9 mouse cellular contexts compared by ENCODE assay signal in genomic region chrX:53676943-53677342, GRCm38 (mm10). TPM values are rescaled to one million over a fixed set of nuclear protein-coding genes. Genes with fewer than 3 reads are reported as not detected.
DNase-seq lines count a peak whose midpoint lies in the region; ATAC-seq and TF ChIP-seq lines count a peak whose summit lies in the region.
"Not testable (repeated sequence)": the region's sequence is repeated elsewhere in the genome, so short reads cannot be mapped to it uniquely, and the experiment has no call there.
"Had no signal": no experiment of that assay in that cellular context is flagged by ENCODE, and none has a peak within 500 bp of the region (broad histone marks: within the 10 kb centered on the region; RNA-seq: fewer than 3 reads in every experiment).

No protein-coding gene starts in this region.

- not testable (repeated sequence) for H3K27me3 ChIP-seq in cerebellum, adult 2 months (ENCODE audit: control insufficient read depth, insufficient read depth, low read length); liver, postnatal 0 days (ENCODE audit: insufficient read depth, low read length); stomach, postnatal 0 days (ENCODE audit: control insufficient read depth, insufficient read depth, low read length)

- not testable (repeated sequence) for H3K36me3 ChIP-seq in liver, postnatal 0 days (replicated peaks; ENCODE audit: insufficient read depth, low read length); stomach, postnatal 0 days (ENCODE audit: control insufficient read depth, insufficient read depth, low read length)

- H3K9me3 ChIP-seq in liver, postnatal 0 days (ENCODE audit: low read length); stomach, postnatal 0 days (ENCODE audit: control insufficient read depth, low read length): not testable (repeated sequence)

- not testable (repeated sequence) for ATAC-seq in liver, postnatal 0 days; stomach, postnatal 0 days (ENCODE audit: low FRiP score, low TSS enrichment)

- not testable (repeated sequence) for H3K4me3 ChIP-seq in cerebellum, adult 2 months (replicated peaks; ENCODE audit: insufficient read depth, low read depth, low read length); liver, postnatal 0 days (ENCODE audit: low read depth, low read length); stomach, postnatal 0 days (ENCODE audit: low read depth, low read length)

- H3K27ac ChIP-seq in cerebellum, adult 2 months (ENCODE audit: insufficient read depth, low read length); liver, postnatal 0 days (ENCODE audit: low read depth); stomach, postnatal 0 days (replicated peaks): not testable (repeated sequence)

- peak; percentile 4 for DNase-seq in CD4-positive, CD25-positive, alpha-beta regulatory T cell, adult 2 months (ENCODE audit: low read depth, low spot score)
- peak; percentile 53 to 75 for DNase-seq in cerebellum, adult 2 months
- peak; percentile 14 to 48 for DNase-seq in frontal cortex, postnatal 10 days (ENCODE audit: low spot score in 2 of 2)
- DNase-seq in heart, postnatal 4 days, result peak; percentile 67
- peak; percentile 43 to 87 for DNase-seq in layer of hippocampus, adult 18-20 months (ENCODE audit: low spot score in 2 of 2)
- DNase-seq in liver, postnatal 0 days; stomach, postnatal 0 days (ENCODE audit: low spot score): not testable (repeated sequence)
- DNase-seq in natural killer cell, adult 2 months (ENCODE audit: low spot score in 2 of 2), result peak; percentile 39 to 57

- WGBS in cerebellum, adult 2 months, result 22% methylated on average over 2 of the region's 2 CpGs
- 0% methylated on average over 1 of the region's 2 CpGs for WGBS in liver, postnatal 0 days (ENCODE audit: insufficient replicate concordance)
- 23% methylated on average over 2 of the region's 2 CpGs for WGBS in stomach, postnatal 0 days

- not testable (repeated sequence) for H3K4me2 ChIP-seq in liver, postnatal 0 days (ENCODE audit: low read depth, low read length); stomach, postnatal 0 days (replicated peaks; ENCODE audit: low read depth)

- H3K9ac ChIP-seq in liver, postnatal 0 days (replicated peaks); stomach, postnatal 0 days (ENCODE audit: low read length): not testable (repeated sequence)

- TF ChIP-seq POLR2A in cerebellum, adult 2 months (IDR thresholded peaks at IDR 0.05; ENCODE audit: borderline replicate concordance, insufficient read depth, low read length), result not testable (repeated sequence)

- TF ChIP-seq EP300 in liver, postnatal 0 days (IDR thresholded peaks at IDR 0.05; ENCODE audit: low read depth); stomach, postnatal 0 days (optimal IDR thresholded peaks at IDR 0.05): not testable (repeated sequence)

- not testable (repeated sequence) for H3K4me1 ChIP-seq in cerebellum, adult 2 months (ENCODE audit: control insufficient read depth, insufficient read depth, low read length); liver, postnatal 0 days (ENCODE audit: insufficient read depth); stomach, postnatal 0 days (replicated peaks; ENCODE audit: control insufficient read depth, insufficient read depth)

- TF ChIP-seq CTCF in cerebellum, adult 2 months (IDR thresholded peaks at IDR 0.05; ENCODE audit: borderline replicate concordance, insufficient read depth, low read depth, low read length), result 0 out of 2 replicates have a peak, but pooled peaks have one; percentile 12
- peak; percentile 60 for TF ChIP-seq CTCF in liver, postnatal 0 days (IDR thresholded peaks at IDR 0.05; ENCODE audit: low read depth)
- TF ChIP-seq CTCF in stomach, postnatal 0 days (IDR thresholded peaks at IDR 0.05; ENCODE audit: low read depth), result peak; percentile 66

RNA-seq across cellular contexts. Expression of gene Rtl8b, which starts 6.7 kb away (rescaled TPM):
- 379 and 406 TPM in 2 replicates for polyA plus RNA-seq in cerebellum, adult 2 months (2012; rRNA removed)
- 100 to 1,000 TPM; 131 to 154 TPM for total RNA-seq in heart, postnatal 4 days (2021)
- total RNA-seq in layer of hippocampus, adult 18-20 months (2021), result 100 to 1,000 TPM; 183 to 202 TPM
- polyA plus RNA-seq in liver, postnatal 0 days (2015; fragmentation: Nextera tagmentation; extraction: Ambion mirVana), result 9.3 and 10.2 TPM in 2 replicates
- polyA plus RNA-seq in stomach, postnatal 0 days (2015; fragmentation: Nextera tagmentation; extraction: Ambion mirVana), result 37.0 and 41.6 TPM in 2 replicates

RNA-seq across cellular contexts. Expression of gene Rtl8a, which starts 33.5 kb away (rescaled TPM):
- 362 and 398 TPM in 2 replicates for polyA plus RNA-seq in cerebellum, adult 2 months (2012; rRNA removed)
- total RNA-seq in heart, postnatal 4 days (2021), result 100 to 1,000 TPM; 203 to 228 TPM
- total RNA-seq in layer of hippocampus, adult 18-20 months (2021), result 100 to 1,000 TPM; 208 to 284 TPM
- 9.1 and 9.4 TPM in 2 replicates for polyA plus RNA-seq in liver, postnatal 0 days (2015; fragmentation: Nextera tagmentation; extraction: Ambion mirVana)
- 43.9 and 47.6 TPM in 2 replicates for polyA plus RNA-seq in stomach, postnatal 0 days (2015; fragmentation: Nextera tagmentation; extraction: Ambion mirVana)

RNA-seq across cellular contexts. Expression of gene 4930502E18Rik, which starts 47.7 kb away (rescaled TPM):
- polyA plus RNA-seq in cerebellum, adult 2 months (2012; rRNA removed), result 0.39 and 0.49 TPM in 2 replicates
- total RNA-seq in heart, postnatal 4 days (2021), result not detected
- under 1 TPM in 1 of 2 experiments, not detected in 1; 0.38 TPM for total RNA-seq in layer of hippocampus, adult 18-20 months (2021)
- 0.12 and 0.24 TPM in 2 replicates for polyA plus RNA-seq in liver, postnatal 0 days (2015; fragmentation: Nextera tagmentation; extraction: Ambion mirVana)
- 0.06 and 0.08 TPM in 2 replicates for polyA plus RNA-seq in stomach, postnatal 0 days (2015; fragmentation: Nextera tagmentation; extraction: Ambion mirVana)
- total RNA-seq: adrenal gland, postnatal 4 days had no signal

Comparison
In these comparisons a context has a peak if more than half of its experiments do, and no peak if none do; other contexts are left out.
1. CTCF ChIP-seq: peak in every context shown above with its lines; median percentile 66 in stomach, postnatal 0 days; 60 in liver, postnatal 0 days; 12 in cerebellum, adult 2 months.